Mouse (Mus musculus): ENCODE measurements around the gene Fgg. TPM values are rescaled to one million over a fixed set of nuclear protein-coding genes. Genes with fewer than 3 reads are reported as not detected.

The Fgg gene
- total RNA-seq, 2 experiments from 2014 or later: not detected

Other genes with a start within 250 kb of the Fgg start
- under 1 TPM; 0.16 to 0.36 TPM for gene Rbm46, start 131.2 kb upstream of the Fgg start, total RNA-seq (2021)
- gene Lrat, start 103.8 kb upstream of the Fgg start, total RNA-seq (2021): 1 to 10 TPM in 1 of 2 experiments, under 1 TPM in 1; 0.50 to 1.2 TPM
- not detected for gene Fga, start 18.4 kb downstream of the Fgg start, total RNA-seq (2021)
- gene Fgb, start 42.1 kb downstream of the Fgg start, total RNA-seq (2021): not detected
- gene Plrg1, start 47.8 kb downstream of the Fgg start, total RNA-seq (2021): 10 to 100 TPM; 27.7 to 28.4 TPM
- under 1 TPM; 0.54 to 0.75 TPM for gene Dchs2, start 120.2 kb downstream of the Fgg start, total RNA-seq (2021)

Data from heart, postnatal 36 days (tissue).